Mouse (Mus musculus): ENCODE data around the gene Ccdc92b. TPM values are rescaled to one million over a fixed set of nuclear protein-coding genes. Genes with fewer than 3 reads are reported as not detected.
A peak's percentile ranks its signal among the peaks of the same experiment; 100 is the strongest.

Gene Ccdc92b
- polyA plus RNA-seq, 1 experiment from 2014 or later = 0.31 TPM

- H3K27me3 ChIP-seq = no peaks in the 10 kb centered on the region
- no peak overlapping the region for H3K9ac ChIP-seq
- WGBS = 85% methylated on average over 6 of the region's 6 CpGs
Measured at GRCm38 (mm10) chr11:74662221-74662620, 42.8 kb downstream of the Ccdc92b start.

GRCm38 (mm10) chr11:74664279-74664678, 44.9 kb downstream of the Ccdc92b start:
- no peak overlapping the region for H3K27ac ChIP-seq
- 84% methylated on average over 3 of the region's 3 CpGs for WGBS
- H3K4me1 ChIP-seq = no peaks in the 10 kb centered on the region
- no peaks in the 10 kb centered on the region for H3K9me3 ChIP-seq
- H3K4me2 ChIP-seq = no peak overlapping the region
- H3K9ac ChIP-seq = no peak overlapping the region
- no peaks in the 10 kb centered on the region for H3K27me3 ChIP-seq
- H3K4me3 ChIP-seq = no peak overlapping the region
- peaks cover 95% of the 10 kb centered on the region for H3K36me3 ChIP-seq
- ATAC-seq (ENCODE audit: insufficient number of reproducible peaks, low FRiP score, low TSS enrichment, low read depth) = no peak

More at GRCm38 (mm10) chr11:74662221-74662620, 42.8 kb downstream of the Ccdc92b start:
- Histone ChIP-seq H3K4me2 (no peak overlapping the region), H3K4me3 (no peak overlapping the region), H3K36me3 (peaks cover 100% of the 10 kb centered on the region), H3K27ac (no peak overlapping the region), H3K4me1 (no peaks in the 10 kb centered on the region), H3K9me3 (no peaks in the 10 kb centered on the region)
- no peak for ATAC-seq (ENCODE audit: insufficient number of reproducible peaks, low FRiP score, low TSS enrichment, low read depth)

GRCm38 (mm10) chr11:74664906-74665305, 45.5 kb downstream of the Ccdc92b start:
- WGBS = 90% methylated on average over 8 of the region's 8 CpGs
- Histone ChIP-seq H3K36me3 (peaks cover 95% of the 10 kb centered on the region), H3K9ac (no peak overlapping the region), H3K4me3 (no peak overlapping the region), H3K4me2 (no peak overlapping the region), H3K4me1 (no peaks in the 10 kb centered on the region), H3K9me3 (no peaks in the 10 kb centered on the region), H3K27me3 (no peaks in the 10 kb centered on the region), H3K27ac (no peak overlapping the region)
- no peak for ATAC-seq (ENCODE audit: insufficient number of reproducible peaks, low FRiP score, low TSS enrichment, low read depth)

GRCm38 (mm10) chr11:74665631-74666283, 46.4 kb downstream of the Ccdc92b start:
- no peaks in the 10 kb centered on the region for H3K4me1 ChIP-seq
- peaks cover 90% of the 10 kb centered on the region for H3K36me3 ChIP-seq
- WGBS = 92% methylated on average over 17 of the region's 17 CpGs
- H3K4me3 ChIP-seq = no peak overlapping the region
- H3K9ac ChIP-seq = no peak overlapping the region
- no peaks in the 10 kb centered on the region for H3K9me3 ChIP-seq
- no peak overlapping the region for H3K27ac ChIP-seq
- 0 out of 2 replicates have a peak, but pooled peaks have one; percentile 30 for ATAC-seq (ENCODE audit: insufficient number of reproducible peaks, low FRiP score, low TSS enrichment, low read depth)
- no peak overlapping the region for H3K4me2 ChIP-seq
- no peaks in the 10 kb centered on the region for H3K27me3 ChIP-seq

GRCm38 (mm10) chr11:74666284-74666652, 46.9 kb downstream of the Ccdc92b start:
- ATAC-seq (ENCODE audit: insufficient number of reproducible peaks, low FRiP score, low TSS enrichment, low read depth) = no peak
- H3K36me3 ChIP-seq = peaks cover 85% of the 10 kb centered on the region
- no peaks in the 10 kb centered on the region for H3K9me3 ChIP-seq
- H3K27ac ChIP-seq = no peak overlapping the region
- H3K27me3 ChIP-seq = no peaks in the 10 kb centered on the region
- WGBS = 91% methylated on average over 5 of the region's 5 CpGs
- H3K4me2 ChIP-seq = no peak overlapping the region
- no peak overlapping the region for H3K4me3 ChIP-seq
- no peaks in the 10 kb centered on the region for H3K4me1 ChIP-seq
- H3K9ac ChIP-seq = no peak overlapping the region

GRCm38 (mm10) chr11:74666776-74667581, 47.6 kb downstream of the Ccdc92b start:
- Histone ChIP-seq H3K36me3 (peaks cover 78% of the 10 kb centered on the region), H3K4me3 (no peak overlapping the region), H3K4me1 (no peaks in the 10 kb centered on the region), H3K27ac (no peak overlapping the region), H3K9me3 (no peaks in the 10 kb centered on the region), H3K4me2 (no peak overlapping the region), H3K9ac (no peak overlapping the region), H3K27me3 (no peaks in the 10 kb centered on the region)
- 94% methylated on average over 14 of the region's 14 CpGs for WGBS
- ATAC-seq (ENCODE audit: insufficient number of reproducible peaks, low FRiP score, low TSS enrichment, low read depth) = no peak

GRCm38 (mm10) chr11:74667582-74668010, 48.2 kb downstream of the Ccdc92b start:
- H3K36me3 ChIP-seq = peaks cover 72% of the 10 kb centered on the region
- H3K9me3 ChIP-seq = no peaks in the 10 kb centered on the region
- no peak overlapping the region for H3K4me2 ChIP-seq
- ATAC-seq (ENCODE audit: insufficient number of reproducible peaks, low FRiP score, low TSS enrichment, low read depth) = no peak
- no peaks in the 10 kb centered on the region for H3K27me3 ChIP-seq
- H3K4me3 ChIP-seq = no peak overlapping the region
- no peak overlapping the region for H3K9ac ChIP-seq
- H3K27ac ChIP-seq = no peak overlapping the region
- 93% methylated on average over 13 of the region's 13 CpGs for WGBS
- H3K4me1 ChIP-seq = no peaks in the 10 kb centered on the region

GRCm38 (mm10) chr11:74668466-74668865, 49.1 kb downstream of the Ccdc92b start:
- WGBS = 94% methylated on average over 5 of the region's 5 CpGs
- H3K9ac ChIP-seq = no peak overlapping the region
- H3K27ac ChIP-seq = no peak overlapping the region
- no peaks in the 10 kb centered on the region for H3K27me3 ChIP-seq
- ATAC-seq (ENCODE audit: insufficient number of reproducible peaks, low FRiP score, low TSS enrichment, low read depth) = no peak
- no peak overlapping the region for H3K4me3 ChIP-seq
- H3K4me1 ChIP-seq = no peaks in the 10 kb centered on the region
- peaks cover 70% of the 10 kb centered on the region for H3K36me3 ChIP-seq
- H3K4me2 ChIP-seq = no peak overlapping the region
- H3K9me3 ChIP-seq = no peaks in the 10 kb centered on the region

GRCm38 (mm10) chr11:74668971-74669370, 49.6 kb downstream of the Ccdc92b start:
- Histone ChIP-seq H3K27ac (no peak overlapping the region), H3K4me3 (no peak overlapping the region), H3K36me3 (peaks cover 67% of the 10 kb centered on the region), H3K4me1 (no peaks in the 10 kb centered on the region), H3K9ac (no peak overlapping the region), H3K4me2 (no peak overlapping the region), H3K27me3 (no peaks in the 10 kb centered on the region), H3K9me3 (no peaks in the 10 kb centered on the region)
- no peak for ATAC-seq (ENCODE audit: insufficient number of reproducible peaks, low FRiP score, low TSS enrichment, low read depth)
- 91% methylated on average over 2 of the region's 2 CpGs for WGBS

- no peak for ATAC-seq (ENCODE audit: insufficient number of reproducible peaks, low FRiP score, low TSS enrichment, low read depth)
Measured at GRCm38 (mm10) chr11:74670151-74670550, 50.7 kb downstream of the Ccdc92b start.

GRCm38 (mm10) chr11:74671013-74671412, 51.6 kb downstream of the Ccdc92b start:
- no peaks in the 10 kb centered on the region for H3K9me3 ChIP-seq
- no peak overlapping the region for H3K4me2 ChIP-seq
- 93% methylated on average over 1 of the region's 1 CpGs for WGBS
- no peaks in the 10 kb centered on the region for H3K4me1 ChIP-seq
- peaks cover 59% of the 10 kb centered on the region for H3K36me3 ChIP-seq
- H3K27ac ChIP-seq = no peak overlapping the region
- no peak overlapping the region for H3K9ac ChIP-seq
- ATAC-seq (ENCODE audit: insufficient number of reproducible peaks, low FRiP score, low TSS enrichment, low read depth) = no peak
- H3K27me3 ChIP-seq = no peaks in the 10 kb centered on the region
- H3K4me3 ChIP-seq = no peak overlapping the region

More at GRCm38 (mm10) chr11:74670151-74670550, 50.7 kb downstream of the Ccdc92b start:
- Histone ChIP-seq H3K4me3 (no peak overlapping the region), H3K4me2 (no peak overlapping the region), H3K4me1 (no peaks in the 10 kb centered on the region), H3K9me3 (no peaks in the 10 kb centered on the region), H3K27ac (no peak overlapping the region), H3K36me3 (peaks cover 62% of the 10 kb centered on the region), H3K27me3 (no peaks in the 10 kb centered on the region), H3K9ac (no peak overlapping the region)

GRCm38 (mm10) chr11:74671839-74672238, 52.4 kb downstream of the Ccdc92b start:
- Histone ChIP-seq H3K9ac (no peak overlapping the region), H3K4me1 (no peaks in the 10 kb centered on the region), H3K9me3 (no peaks in the 10 kb centered on the region), H3K36me3 (peaks cover 54% of the 10 kb centered on the region), H3K4me3 (no peak overlapping the region), H3K4me2 (no peak overlapping the region), H3K27me3 (no peaks in the 10 kb centered on the region), H3K27ac (no peak overlapping the region)
- ATAC-seq (ENCODE audit: insufficient number of reproducible peaks, low FRiP score, low TSS enrichment, low read depth) = no peak
- 79% methylated on average over 5 of the region's 5 CpGs for WGBS
